Mouse (Mus musculus) brain, embryonic 14.5 days (tissue): Measurements from ENCODE around the gene Spen.

ENCODE experiments used
- CTCF ChIP-seq: fragments of 200-500 bp; IDR thresholded peaks from 2 replicates; pipeline ENCODE4 v1.5.1; 2012; ENCODE audit warnings: inconsistent platforms, mild to moderate bottlenecking, moderate library complexity, borderline replicate concordance; ENCODE audit not compliant: insufficient read depth, insufficient read length; ENCODE audit errors: extremely low read depth
- POLR2A ChIP-seq: fragments of 200-500 bp; IDR thresholded peaks from 2 replicates; pipeline ENCODE4 v1.6.1; 2012; ENCODE audit warnings: mild to moderate bottlenecking, inconsistent platforms, borderline replicate concordance; ENCODE audit not compliant: poor library complexity, insufficient read depth, insufficient read length, severe bottlenecking; ENCODE audit errors: extremely low read depth

DNA sequence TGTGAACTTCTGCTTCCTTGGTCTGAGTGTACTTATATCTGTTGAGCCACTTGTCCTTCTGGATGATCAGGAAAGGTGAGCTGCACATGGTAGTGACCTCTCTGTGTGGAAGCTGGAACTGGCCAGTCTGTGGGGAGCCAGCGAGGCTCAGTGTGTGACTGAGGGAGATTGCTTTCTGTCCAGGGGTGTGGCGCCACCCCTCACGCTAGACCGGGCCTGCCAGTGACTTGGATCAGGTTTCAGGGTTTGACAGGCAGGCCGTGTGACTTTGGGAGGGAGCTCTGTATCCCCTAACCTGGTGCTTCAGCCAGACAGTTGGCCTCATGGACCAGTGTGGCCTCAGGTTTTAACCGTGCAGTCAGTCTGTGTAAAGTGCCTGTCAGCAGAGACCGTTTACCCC is 80.2 kb downstream of the Spen start:
- TF ChIP-seq CTCF (no peak), POLR2A (no peak)
